Mouse (Mus musculus): Measurements from ENCODE around the gene Cfb. TPM values are rescaled to one million over a fixed set of nuclear protein-coding genes. Genes with fewer than 3 reads are reported as not detected.

Gene Cfb
- polyA plus RNA-seq, 1 experiment from 2014 or later = 6.7 TPM

GRCm38 (mm10) chr17:34898706-34899052 is 36.4 kb upstream of the Cfb start:
- 1% methylated on average over 22 of the region's 47 CpGs for WGBS
- Histone ChIP-seq H3K9ac (replicated peaks; ENCODE audit: low read depth, low read length) (peak overlapping the region; percentile 96), H3K4me1 (ENCODE audit: control insufficient read depth, insufficient read depth, low read length) (peaks cover 23% of the 10 kb centered on the region), H3K36me3 (ENCODE audit: control insufficient read depth, insufficient read depth, low read length) (peaks cover 21% of the 10 kb centered on the region), H3K4me3 (ENCODE audit: low read depth, low read length) (peak overlapping the region; percentile 61), H3K9me3 (ENCODE audit: control insufficient read depth, low read depth, low read length) (no peaks in the 10 kb centered on the region), H3K27me3 (ENCODE audit: control insufficient read depth, insufficient read depth, low read length) (no peaks in the 10 kb centered on the region), H3K27ac (ENCODE audit: low read length) (peak overlapping the region; percentile 98), H3K4me2 (replicated peaks; ENCODE audit: low read depth, low read length) (peak overlapping the region; percentile 80)
- ATAC-seq (ENCODE audit: insufficient number of reproducible peaks, insufficient read depth, low FRiP score, low read depth) = no peak

GRCm38 (mm10) chr17:34898160-34898586 is 35.9 kb upstream of the Cfb start, which contains the start of the genes C2 and Ehmt2:
TSS of gene C2 (minus strand) at chr17:34898265.
TSS of gene Ehmt2 (plus strand) at chr17:34898469.
- no peaks in the 10 kb centered on the region for H3K9me3 ChIP-seq (ENCODE audit: control insufficient read depth, low read depth, low read length)
- H3K4me1 ChIP-seq (ENCODE audit: control insufficient read depth, insufficient read depth, low read length) = peaks cover 27% of the 10 kb centered on the region
- peak within 1 kb of the TSS; percentile 61 for H3K4me3 ChIP-seq (ENCODE audit: low read depth, low read length)
- peak within 1 kb of the TSS; percentile 98 for H3K27ac ChIP-seq (ENCODE audit: low read length)
- H3K27me3 ChIP-seq (ENCODE audit: control insufficient read depth, insufficient read depth, low read length) = no peaks in the 10 kb centered on the region
- ATAC-seq (ENCODE audit: insufficient number of reproducible peaks, insufficient read depth, low FRiP score, low read depth) = peak; percentile 33
- peak within 1 kb of the TSS; percentile 80 for H3K4me2 ChIP-seq (replicated peaks; ENCODE audit: low read depth, low read length)
- H3K9ac ChIP-seq (replicated peaks; ENCODE audit: low read depth, low read length) = peak within 1 kb of the TSS; percentile 96
- WGBS = 0% methylated on average over 18 of the region's 44 CpGs
- H3K36me3 ChIP-seq (ENCODE audit: control insufficient read depth, insufficient read depth, low read length) = peaks cover 16% of the 10 kb centered on the region

GRCm38 (mm10) chr17:34897373-34898159 is 35.2 kb upstream of the Cfb start:
- 16% methylated on average over 10 of the region's 10 CpGs for WGBS
- Histone ChIP-seq H3K4me2 (replicated peaks; ENCODE audit: low read depth, low read length) (peak overlapping the region; percentile 80), H3K36me3 (ENCODE audit: control insufficient read depth, insufficient read depth, low read length) (peaks cover 10% of the 10 kb centered on the region), H3K9ac (replicated peaks; ENCODE audit: low read depth, low read length) (peak overlapping the region; percentile 96), H3K9me3 (ENCODE audit: control insufficient read depth, low read depth, low read length) (no peaks in the 10 kb centered on the region), H3K4me1 (ENCODE audit: control insufficient read depth, insufficient read depth, low read length) (peaks cover 27% of the 10 kb centered on the region), H3K4me3 (ENCODE audit: low read depth, low read length) (peak overlapping the region; percentile 61), H3K27ac (ENCODE audit: low read length) (peak overlapping the region; percentile 98), H3K27me3 (ENCODE audit: control insufficient read depth, insufficient read depth, low read length) (no peaks in the 10 kb centered on the region)
- no peak for ATAC-seq (ENCODE audit: insufficient number of reproducible peaks, insufficient read depth, low FRiP score, low read depth)

GRCm38 (mm10) chr17:34896366-34896765 is 34.0 kb upstream of the Cfb start:
- Histone ChIP-seq H3K4me3 (ENCODE audit: low read depth, low read length) (no peak overlapping the region), H3K27ac (ENCODE audit: low read length) (no peak overlapping the region), H3K4me2 (replicated peaks; ENCODE audit: low read depth, low read length) (no peak overlapping the region), H3K9me3 (ENCODE audit: control insufficient read depth, low read depth, low read length) (no peaks in the 10 kb centered on the region), H3K36me3 (ENCODE audit: control insufficient read depth, insufficient read depth, low read length) (peaks cover 4% of the 10 kb centered on the region), H3K27me3 (ENCODE audit: control insufficient read depth, insufficient read depth, low read length) (no peaks in the 10 kb centered on the region), H3K9ac (replicated peaks; ENCODE audit: low read depth, low read length) (no peak overlapping the region), H3K4me1 (ENCODE audit: control insufficient read depth, insufficient read depth, low read length) (peaks cover 27% of the 10 kb centered on the region)
- 80% methylated on average over 17 of the region's 17 CpGs for WGBS
- no peak for ATAC-seq (ENCODE audit: insufficient number of reproducible peaks, insufficient read depth, low FRiP score, low read depth)

- peak overlapping the region; percentile 82 for H3K4me3 ChIP-seq (ENCODE audit: low read depth, low read length)
- no peak overlapping the region for H3K9ac ChIP-seq (replicated peaks; ENCODE audit: low read depth, low read length)
- ATAC-seq (ENCODE audit: insufficient number of reproducible peaks, insufficient read depth, low FRiP score, low read depth) = no peak
- H3K27ac ChIP-seq (ENCODE audit: low read length) = peak overlapping the region; percentile 92; the same call in 1 of the 2 replicates
- H3K27me3 ChIP-seq (ENCODE audit: control insufficient read depth, insufficient read depth, low read length) = no peaks in the 10 kb centered on the region
- peaks cover 27% of the 10 kb centered on the region for H3K4me1 ChIP-seq (ENCODE audit: control insufficient read depth, insufficient read depth, low read length)
- H3K36me3 ChIP-seq (ENCODE audit: control insufficient read depth, insufficient read depth, low read length) = no peaks in the 10 kb centered on the region; the same call in 1 of the 2 replicates
- H3K9me3 ChIP-seq (ENCODE audit: control insufficient read depth, low read depth, low read length) = no peaks in the 10 kb centered on the region
- WGBS = 87% methylated on average over 15 of the region's 15 CpGs
- H3K4me2 ChIP-seq (replicated peaks; ENCODE audit: low read depth, low read length) = peak overlapping the region; percentile 84
Measured at GRCm38 (mm10) chr17:34895724-34896123, 33.4 kb upstream of the Cfb start.

GRCm38 (mm10) chr17:34894801-34895530 is 32.6 kb upstream of the Cfb start:
- no peaks in the 10 kb centered on the region for H3K27me3 ChIP-seq (ENCODE audit: control insufficient read depth, insufficient read depth, low read length)
- H3K4me2 ChIP-seq (replicated peaks; ENCODE audit: low read depth, low read length) = peak overlapping the region; percentile 84
- H3K9ac ChIP-seq (replicated peaks; ENCODE audit: low read depth, low read length) = peak overlapping the region; percentile 87
- ATAC-seq (ENCODE audit: insufficient number of reproducible peaks, insufficient read depth, low FRiP score, low read depth) = peak; percentile 5; the same call in 1 of the 2 replicates
- no peaks in the 10 kb centered on the region for H3K9me3 ChIP-seq (ENCODE audit: control insufficient read depth, low read depth, low read length)
- WGBS = 7% methylated on average over 38 of the region's 51 CpGs
- H3K27ac ChIP-seq (ENCODE audit: low read length) = peak overlapping the region; percentile 92
- no peaks in the 10 kb centered on the region; the same call in 1 of the 2 replicates for H3K36me3 ChIP-seq (ENCODE audit: control insufficient read depth, insufficient read depth, low read length)
- peak overlapping the region; percentile 82 for H3K4me3 ChIP-seq (ENCODE audit: low read depth, low read length)
- H3K4me1 ChIP-seq (ENCODE audit: control insufficient read depth, insufficient read depth, low read length) = peaks cover 22% of the 10 kb centered on the region

GRCm38 (mm10) chr17:34894074-34894597 is 31.8 kb upstream of the Cfb start:
- Histone ChIP-seq H3K4me2 (replicated peaks; ENCODE audit: low read depth, low read length) (peak overlapping the region; percentile 84), H3K4me3 (ENCODE audit: low read depth, low read length) (peak overlapping the region; percentile 82), H3K9me3 (ENCODE audit: control insufficient read depth, low read depth, low read length) (no peaks in the 10 kb centered on the region), H3K27me3 (ENCODE audit: control insufficient read depth, insufficient read depth, low read length) (no peaks in the 10 kb centered on the region), H3K4me1 (ENCODE audit: control insufficient read depth, insufficient read depth, low read length) (peaks cover 22% of the 10 kb centered on the region), H3K9ac (replicated peaks; ENCODE audit: low read depth, low read length) (peak overlapping the region; percentile 87), H3K27ac (ENCODE audit: low read length) (peak overlapping the region; percentile 92), H3K36me3 (ENCODE audit: control insufficient read depth, insufficient read depth, low read length) (no peaks in the 10 kb centered on the region; the same call in 1 of the 2 replicates)
- WGBS = 1% methylated on average over 37 of the region's 51 CpGs
- peak; percentile 92 for ATAC-seq (ENCODE audit: insufficient number of reproducible peaks, insufficient read depth, low FRiP score, low read depth)

Measured in stomach, embryonic 14.5 days (tissue).